Mouse (Mus musculus) megakaryocyte, adult 5-6 weeks (primary cell): ENCODE results near the gene Il23a. TPM values are rescaled to one million over a fixed set of nuclear protein-coding genes. Genes with fewer than 3 reads are reported as not detected.
"Not testable (repeated sequence)": the region's sequence is repeated elsewhere in the genome, so short reads cannot be mapped to it uniquely, and the experiment has no call there.

Source experiments
- ATAC-seq: 2 replicates; pipeline ENCODE4 v1.8.0; 2016; ENCODE audit warnings: mild to moderate bottlenecking, inconsistent platforms; ENCODE audit not compliant: poor library complexity, severe bottlenecking
- total RNA-seq, 2 experiments: library from RNA; stranded (forward) in 1 of 2; stranded (reverse) in 1 of 2; fragments of 153-499, 151-499 nt in 1 of 2; fragments of 221-1000, 200-1000 nt in 1 of 2; gene quantifications; 2 replicates each; pipeline versions ENCODE4 v1.2.3 to v1.2.4; 2015 to 2017

Il23a gene
- total RNA-seq, 2 experiments from 2014 or later: not detected

GRCm38 (mm10) chr10:128269206-128269910, 29.2 kb downstream of the Il23a start:
- no peak for ATAC-seq

GRCm38 (mm10) chr10:128268371-128268770, 30.2 kb downstream of the Il23a start, which contains the start of gene Apof:
Apof (plus strand) TSS chr10:128268671.
- ATAC-seq: no peak

- no peak for ATAC-seq
These were observed 34.9 kb downstream of the Il23a start for GRCm38 (mm10) chr10:128263393-128264310.

GRCm38 (mm10) chr10:128262300-128262699, 36.3 kb downstream of the Il23a start:
- no peak for ATAC-seq

GRCm38 (mm10) chr10:128260376-128260775, 38.2 kb downstream of the Il23a start:
- not testable (repeated sequence) for ATAC-seq

GRCm38 (mm10) chr10:128259946-128260345, 38.6 kb downstream of the Il23a start:
- no peak for ATAC-seq

- ATAC-seq: peak; percentile 99
These were observed 39.6 kb downstream of the Il23a start for GRCm38 (mm10) chr10:128258953-128259352.

GRCm38 (mm10) chr10:128256328-128256727, 42.2 kb downstream of the Il23a start:
- no peak for ATAC-seq

- no peak for ATAC-seq
These were observed 42.6 kb downstream of the Il23a start for GRCm38 (mm10) chr10:128255925-128256324.

GRCm38 (mm10) chr10:128253677-128254255, 44.8 kb downstream of the Il23a start, which contains the start of gene Apon:
Apon (plus strand) TSS chr10:128254096.
- ATAC-seq: no peak

- peak; percentile 18; the same call in 1 of the 2 replicates for ATAC-seq
These were observed 48.0 kb downstream of the Il23a start for GRCm38 (mm10) chr10:128250565-128250964.

- no peak for ATAC-seq
These were observed 51.4 kb downstream of the Il23a start for GRCm38 (mm10) chr10:128247020-128247732.

Other genes with a start within 250 kb of the Il23a start
- 118 and 120 TPM in 2 replicates for gene Ptges3, start 239.8 kb downstream of the Il23a start, total RNA-seq (2015)
- gene Ptges3, start 239.8 kb downstream of the Il23a start, total RNA-seq (2017): 140 and 162 TPM in 2 replicates
- gene Atp5b, start 215.5 kb downstream of the Il23a start, total RNA-seq (2015): 902 and 936 TPM in 2 replicates
- 1,533 and 1,600 TPM in 2 replicates for gene Atp5b, start 215.5 kb downstream of the Il23a start, total RNA-seq (2017)
- gene Baz2a, start 207.2 kb downstream of the Il23a start, total RNA-seq (2015): 51.3 and 53.5 TPM in 2 replicates
- 21.3 and 27.4 TPM in 2 replicates for gene Baz2a, start 207.2 kb downstream of the Il23a start, total RNA-seq (2017)
- 2.9 and 4.0 TPM in 2 replicates for gene Rbms2, start 118.5 kb downstream of the Il23a start, total RNA-seq (2015)
- gene Rbms2, start 118.5 kb downstream of the Il23a start, total RNA-seq (2017): 1.5 and 5.4 TPM in 2 replicates
- 0.71 TPM in 1 of 2 replicates, not detected in the other for gene Gls2, start 104.3 kb downstream of the Il23a start, total RNA-seq (2015)
- not detected in 2 replicates for gene Gls2, start 104.3 kb downstream of the Il23a start, total RNA-seq (2017)
- 6.5 and 6.9 TPM in 2 replicates for gene Spryd4, start 86.9 kb downstream of the Il23a start, total RNA-seq (2015)
- gene Spryd4, start 86.9 kb downstream of the Il23a start, total RNA-seq (2017): 9.0 and 10.6 TPM in 2 replicates
- gene Mip, start 72.9 kb downstream of the Il23a start, total RNA-seq (2015): not detected in 2 replicates
- 0.33 TPM in 1 of 2 replicates, not detected in the other for gene Mip, start 72.9 kb downstream of the Il23a start, total RNA-seq (2017)
- gene Timeless, start 66.7 kb downstream of the Il23a start, total RNA-seq (2015): 14.1 and 16.1 TPM in 2 replicates
- gene Timeless, start 66.7 kb downstream of the Il23a start, total RNA-seq (2017): 33.2 and 34.2 TPM in 2 replicates
- 0.36 TPM in 1 of 2 replicates, not detected in the other for gene Apon, start 44.7 kb downstream of the Il23a start, total RNA-seq (2015)
- gene Apon, start 44.7 kb downstream of the Il23a start, total RNA-seq (2017): 1.2 TPM in 1 of 2 replicates, not detected in the other
- gene Apof, start 30.1 kb downstream of the Il23a start, total RNA-seq (2015): 0.21 TPM in 1 of 2 replicates, not detected in the other
- not detected in 2 replicates for gene Apof, start 30.1 kb downstream of the Il23a start, total RNA-seq (2017)
- 25.5 and 28.5 TPM in 2 replicates for gene Stat2, start 28.2 kb downstream of the Il23a start, total RNA-seq (2015)
- gene Stat2, start 28.2 kb downstream of the Il23a start, total RNA-seq (2017): 20.2 and 33.6 TPM in 2 replicates
- gene Pan2, start 4.6 kb upstream of the Il23a start, total RNA-seq (2015): 17.3 and 17.7 TPM in 2 replicates
- 14.0 and 14.9 TPM in 2 replicates for gene Pan2, start 4.6 kb upstream of the Il23a start, total RNA-seq (2017)
- gene Cnpy2, start 23.7 kb upstream of the Il23a start, total RNA-seq (2015): 73.3 and 78.6 TPM in 2 replicates
- 81.0 and 84.5 TPM in 2 replicates for gene Cnpy2, start 23.7 kb upstream of the Il23a start, total RNA-seq (2017)
- gene Cs, start 39.0 kb upstream of the Il23a start, total RNA-seq (2015): 158 and 160 TPM in 2 replicates
- gene Cs, start 39.0 kb upstream of the Il23a start, total RNA-seq (2017): 95.0 and 116 TPM in 2 replicates
- gene Coq10a, start 70.2 kb upstream of the Il23a start, total RNA-seq (2015): 22.6 and 24.4 TPM in 2 replicates
- 14.1 and 19.2 TPM in 2 replicates for gene Coq10a, start 70.2 kb upstream of the Il23a start, total RNA-seq (2017)
- 35.2 and 37.0 TPM in 2 replicates for gene Ankrd52, start 78.4 kb upstream of the Il23a start, total RNA-seq (2015)
- gene Ankrd52, start 78.4 kb upstream of the Il23a start, total RNA-seq (2017): 9.3 and 13.7 TPM in 2 replicates
- not detected in 2 replicates for gene Slc39a5, start 102.5 kb upstream of the Il23a start, total RNA-seq (2015)
- gene Slc39a5, start 102.5 kb upstream of the Il23a start, total RNA-seq (2017): not detected in 2 replicates
- 76.8 and 79.3 TPM in 2 replicates for gene Nabp2, start 112.7 kb upstream of the Il23a start, total RNA-seq (2015)
- gene Nabp2, start 112.7 kb upstream of the Il23a start, total RNA-seq (2017): 54.3 and 59.1 TPM in 2 replicates
- 16.4 and 17.6 TPM in 2 replicates for gene Rnf41, start 112.9 kb upstream of the Il23a start, total RNA-seq (2015)
- gene Rnf41, start 112.9 kb upstream of the Il23a start, total RNA-seq (2017): 24.6 and 26.1 TPM in 2 replicates
- 73.1 and 82.3 TPM in 2 replicates for gene Smarcc2, start 160.5 kb upstream of the Il23a start, total RNA-seq (2015)
- 63.1 and 78.4 TPM in 2 replicates for gene Smarcc2, start 160.5 kb upstream of the Il23a start, total RNA-seq (2017)
- gene Myl6, start 195.4 kb upstream of the Il23a start, total RNA-seq (2015): 1,624 and 1,690 TPM in 2 replicates
- 1,921 and 2,467 TPM in 2 replicates for gene Myl6, start 195.4 kb upstream of the Il23a start, total RNA-seq (2017)
- 3.4 and 5.8 TPM in 2 replicates for gene Myl6b, start 199.9 kb upstream of the Il23a start, total RNA-seq (2015)
- 0.99 and 2.0 TPM in 2 replicates for gene Myl6b, start 199.9 kb upstream of the Il23a start, total RNA-seq (2017)
- 125 and 127 TPM in 2 replicates for gene Esyt1, start 227.1 kb upstream of the Il23a start, total RNA-seq (2015)
- 266 and 267 TPM in 2 replicates for gene Esyt1, start 227.1 kb upstream of the Il23a start, total RNA-seq (2017)
- gene Zc3h10, start 249.0 kb upstream of the Il23a start, total RNA-seq (2015): 6.0 and 8.1 TPM in 2 replicates
- 12.9 and 14.5 TPM in 2 replicates for gene Zc3h10, start 249.0 kb upstream of the Il23a start, total RNA-seq (2017)